Mouse (Mus musculus): ENCODE measurements at regions not wholly inside any gene's neighbourhood (a gene's known extent, or its start where the extent isn't known, plus 50 kb on each side); places are given as distances from the start of the nearest gene placed in this dataset.
"Not testable (repeated sequence)": the region's sequence is repeated elsewhere in the genome, so short reads cannot be mapped to it uniquely, and the experiment has no call there.

DNA sequence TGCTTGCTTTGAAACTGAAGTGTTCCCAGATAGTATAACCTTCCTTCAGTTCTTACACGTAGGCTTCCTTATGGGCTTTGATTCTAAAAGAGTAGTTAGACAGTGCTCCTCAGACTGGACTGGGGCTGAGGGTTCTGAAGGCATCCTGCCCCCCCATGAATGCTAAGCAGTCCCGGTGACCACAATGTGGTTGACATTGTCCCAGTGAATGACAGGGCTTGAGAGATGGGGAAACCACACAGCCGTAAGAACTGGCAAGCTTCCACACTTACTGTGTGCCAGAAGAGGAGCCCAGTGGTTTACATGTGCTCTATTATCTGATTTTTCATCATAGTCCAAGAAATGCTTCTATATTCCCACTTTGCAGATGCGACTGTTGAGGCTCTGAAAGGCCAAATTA lies 101.8 kb downstream of the Gm5426 start:
- intact Hi-C loops (cut with DNase I) = no loop called here
- no peak for DNase-seq (ENCODE audit: low spot score in 2 of 2)

DNA sequence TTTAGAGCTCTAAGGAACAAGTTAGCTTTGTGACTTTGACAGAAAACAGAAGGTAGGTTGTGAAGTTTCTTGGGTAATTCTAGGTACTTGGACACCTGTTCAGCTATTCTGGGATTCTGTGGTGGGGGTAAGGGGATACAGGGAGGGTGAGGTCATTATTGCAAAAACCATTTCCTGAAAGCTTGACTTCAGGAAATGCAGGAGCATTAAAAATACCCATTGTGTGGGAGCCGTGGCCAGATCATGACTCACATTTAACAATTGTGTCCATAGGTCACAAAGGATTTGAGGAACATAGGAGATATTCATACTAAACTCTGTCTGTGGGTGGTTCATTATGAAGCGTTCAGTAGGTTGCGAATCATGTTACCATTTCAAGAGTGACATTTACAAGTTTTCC lies 102.4 kb downstream of the Gm5426 start:
- intact Hi-C loops (cut with DNase I) = no loop called here
- DNase-seq (ENCODE audit: low spot score in 2 of 2) = no peak

DNA sequence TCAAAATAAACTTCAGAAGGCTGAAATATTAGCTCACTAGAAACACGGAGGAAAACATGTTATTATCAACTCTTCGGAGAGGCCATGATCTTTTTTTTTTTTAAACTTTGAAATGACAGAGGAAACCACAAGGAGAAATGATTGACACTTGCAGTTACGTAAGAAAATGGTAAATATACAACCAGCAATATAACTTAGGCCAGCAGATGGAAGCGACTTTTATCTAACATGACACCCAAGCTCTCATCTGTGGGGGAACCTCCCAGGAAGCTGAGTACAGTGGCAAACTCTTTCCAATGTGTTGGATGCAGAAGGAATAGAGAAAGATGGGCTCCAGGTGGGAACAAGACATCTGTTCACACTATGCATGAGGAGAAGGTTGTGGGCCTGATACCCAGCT lies 104.2 kb downstream of the Gm5426 start:
- DNase-seq (ENCODE audit: low spot score in 2 of 2) = no peak
- intact Hi-C loops (cut with DNase I) = no loop called here

DNA sequence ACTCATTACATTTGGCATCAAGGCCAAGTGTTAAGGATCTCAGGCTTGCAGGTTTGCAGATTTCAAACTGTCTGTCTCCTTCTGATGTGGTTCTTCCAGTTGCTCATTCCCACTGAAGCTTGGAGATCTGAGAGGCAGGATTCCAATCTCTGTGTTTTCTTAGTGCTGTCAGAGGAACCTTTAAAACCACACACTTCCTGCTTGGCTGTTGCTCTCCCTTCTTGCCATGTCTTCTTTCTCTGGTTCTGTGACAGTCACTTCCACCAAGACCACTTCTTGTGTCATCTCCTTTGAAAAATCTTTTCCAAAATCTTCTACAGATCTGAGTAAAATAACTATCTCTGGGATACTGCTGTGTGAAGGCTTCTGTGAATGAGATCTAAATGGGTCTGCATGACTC lies 117.3 kb downstream of the Gm5426 start:
- intact Hi-C loops (cut with DNase I) = no loop called here
- DNase-seq (ENCODE audit: low spot score in 2 of 2) = no peak

DNA sequence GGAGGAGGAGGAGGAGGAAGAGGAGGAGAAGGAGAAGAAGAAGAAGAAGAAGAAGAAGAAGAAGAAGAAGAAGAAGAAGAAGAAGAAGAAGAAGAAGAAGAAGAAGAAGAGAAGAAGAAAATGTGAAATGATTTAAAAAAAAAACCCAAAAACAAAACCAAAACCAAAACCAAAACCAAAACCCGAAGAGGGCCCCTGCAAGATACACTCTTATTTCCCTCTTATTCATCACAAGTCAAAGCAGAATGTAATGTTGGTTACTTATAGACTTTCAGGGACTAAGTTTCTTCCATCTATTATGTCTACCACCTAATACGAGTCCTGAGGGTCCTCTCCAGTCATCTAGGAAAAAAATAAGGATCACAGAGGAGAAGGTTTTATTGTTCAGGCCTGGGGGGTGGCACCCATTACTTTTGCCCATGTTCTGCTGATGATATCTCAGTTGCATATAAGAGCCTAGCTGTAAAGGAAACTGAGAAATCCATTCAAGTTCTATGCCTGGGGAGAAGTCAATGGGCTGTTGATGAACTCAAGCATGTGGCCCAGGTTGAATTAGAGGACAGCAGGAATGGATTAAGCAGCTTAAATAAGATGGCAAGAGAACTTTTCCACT lies 118.0 kb downstream of the Gm5426 start:
- no peak for DNase-seq (ENCODE audit: low spot score in 2 of 2)
- intact Hi-C loops (cut with DNase I) = no loop called here

DNA sequence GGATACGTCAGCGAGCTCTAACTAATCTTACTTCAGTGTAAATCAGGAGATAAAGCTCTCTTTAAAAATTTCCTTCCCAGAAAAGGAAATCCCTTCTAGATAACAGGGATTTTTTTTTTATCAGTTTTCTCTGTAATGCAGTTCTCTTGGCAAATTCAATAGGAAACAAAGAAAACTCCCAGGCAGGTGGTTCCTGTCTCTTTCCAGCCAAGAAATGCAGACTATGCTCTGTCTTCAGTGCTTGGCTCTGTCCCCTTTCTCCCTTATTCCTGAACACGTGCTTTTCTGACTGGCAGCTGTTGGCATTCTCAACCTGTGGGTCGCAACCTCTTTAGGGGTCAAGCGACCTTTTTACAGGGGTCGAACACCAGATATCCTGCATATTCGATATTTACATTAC lies 121.5 kb downstream of the Gm5426 start:
- no peak for DNase-seq (ENCODE audit: low spot score in 2 of 2)
- intact Hi-C loops (cut with DNase I) = no loop called here

DNA sequence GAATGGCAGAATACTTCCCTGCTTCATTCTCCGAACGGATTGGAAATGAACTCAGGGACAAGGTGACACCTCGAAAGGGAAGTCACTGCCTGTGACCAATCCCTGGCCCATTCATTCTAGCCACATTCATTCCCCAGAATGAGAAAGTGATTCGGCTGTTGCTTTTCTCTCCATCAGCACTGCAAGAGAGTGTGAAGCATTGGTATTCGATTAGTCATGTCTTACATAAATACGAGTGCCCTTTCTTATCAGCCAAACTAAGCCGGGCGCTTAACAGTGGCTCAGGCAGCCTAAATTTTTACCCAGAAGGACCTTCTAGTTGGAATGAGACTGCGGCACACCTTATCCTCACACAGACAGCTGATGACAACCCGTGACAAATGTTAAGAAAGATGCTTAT lies 122.8 kb downstream of the Gm5426 start:
- no peak for DNase-seq (ENCODE audit: low spot score in 2 of 2)
- intact Hi-C loops (cut with DNase I) = no loop called here

DNA sequence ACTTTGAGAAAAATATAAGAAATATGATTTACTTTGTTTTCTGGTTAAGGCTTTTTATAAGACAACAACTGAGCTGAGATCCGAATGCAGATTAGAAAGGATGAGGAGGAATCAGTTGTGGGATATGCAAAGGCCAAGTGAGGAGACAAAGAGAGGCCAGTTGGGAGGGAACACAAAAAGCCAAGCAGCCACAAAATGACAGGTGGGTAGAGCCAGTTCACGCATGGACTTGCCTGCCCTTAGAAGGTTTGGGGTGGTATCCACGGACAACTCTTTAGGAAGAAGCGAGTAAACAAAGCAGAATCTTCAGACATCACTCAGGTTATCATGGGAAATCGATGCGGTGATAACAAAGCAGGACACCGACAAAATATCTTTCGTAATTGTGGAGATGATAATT lies 123.2 kb downstream of the Gm5426 start:
- intact Hi-C loops (cut with DNase I) = no loop called here

DNA sequence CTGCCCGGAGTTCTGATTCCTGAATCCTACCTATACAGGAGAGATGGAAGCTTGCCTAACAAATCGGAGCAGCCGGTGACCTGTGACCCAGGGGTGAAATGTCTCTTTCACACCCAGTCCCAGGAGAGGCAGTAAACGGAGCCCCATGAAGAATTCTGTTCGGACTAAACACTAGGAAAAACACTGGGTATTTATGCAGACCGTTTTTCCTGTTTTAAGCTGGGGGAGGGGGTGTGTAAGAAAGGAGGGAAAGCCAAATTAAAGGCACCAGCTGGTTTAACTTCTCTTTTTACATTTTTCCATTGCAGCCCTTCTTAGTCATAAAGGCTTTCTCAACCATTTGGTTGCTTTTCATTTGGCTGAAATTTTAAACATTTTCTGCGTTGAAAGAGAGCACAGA lies 127.1 kb downstream of the Gm5426 start:
- DNase-seq (ENCODE audit: low spot score in 2 of 2) = no peak
- intact Hi-C loops (cut with DNase I) = no loop called here

More for the DNA sequence above, 123.2 kb downstream of the Gm5426 start:
- no peak for DNase-seq (ENCODE audit: low spot score in 2 of 2)

DNA sequence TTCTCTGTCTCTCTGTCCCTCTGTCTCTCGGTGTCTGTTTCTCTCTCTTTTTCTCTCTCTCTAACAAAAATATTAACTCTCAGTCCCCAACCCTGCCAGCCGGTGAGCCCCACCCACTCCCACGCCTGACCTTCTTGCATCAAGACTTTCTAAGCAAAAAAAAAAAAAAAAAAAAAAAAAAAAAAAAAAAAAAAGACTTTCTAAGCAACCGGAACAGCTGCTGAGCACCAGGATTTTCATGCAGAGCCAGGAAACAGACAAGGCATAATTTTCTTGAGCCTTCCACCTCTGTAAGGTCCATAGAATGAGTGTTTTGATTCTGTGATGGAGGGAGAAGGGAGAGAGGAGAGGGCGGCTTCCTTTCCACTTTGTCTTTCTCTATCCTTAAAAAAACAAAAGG lies 128.0 kb downstream of the Gm5426 start:
- no peak for DNase-seq (ENCODE audit: low spot score in 2 of 2)
- intact Hi-C loops (cut with DNase I) = no loop called here

DNA sequence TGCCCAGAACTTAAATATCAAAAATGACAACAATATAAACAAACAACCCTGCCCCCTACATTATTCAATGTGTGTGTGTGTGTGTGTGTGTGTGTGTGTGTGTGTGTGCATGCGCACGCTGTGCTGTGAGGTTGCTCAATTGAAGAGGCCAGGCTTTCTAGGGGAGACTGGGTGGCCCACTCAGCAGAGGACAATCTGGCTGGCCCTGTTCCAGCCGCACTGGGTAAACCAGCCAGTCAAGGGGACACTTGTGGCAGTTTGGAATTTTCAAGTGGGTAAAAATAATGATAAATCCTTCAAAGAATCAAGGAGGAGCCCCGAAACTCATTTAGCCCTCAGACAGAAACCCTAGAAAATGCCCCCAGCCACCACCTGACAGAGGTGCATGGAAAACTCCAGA lies 128.5 kb downstream of the Gm5426 start:
- intact Hi-C loops (cut with DNase I) = no loop called here
- no peak for DNase-seq (ENCODE audit: low spot score in 2 of 2)

DNA sequence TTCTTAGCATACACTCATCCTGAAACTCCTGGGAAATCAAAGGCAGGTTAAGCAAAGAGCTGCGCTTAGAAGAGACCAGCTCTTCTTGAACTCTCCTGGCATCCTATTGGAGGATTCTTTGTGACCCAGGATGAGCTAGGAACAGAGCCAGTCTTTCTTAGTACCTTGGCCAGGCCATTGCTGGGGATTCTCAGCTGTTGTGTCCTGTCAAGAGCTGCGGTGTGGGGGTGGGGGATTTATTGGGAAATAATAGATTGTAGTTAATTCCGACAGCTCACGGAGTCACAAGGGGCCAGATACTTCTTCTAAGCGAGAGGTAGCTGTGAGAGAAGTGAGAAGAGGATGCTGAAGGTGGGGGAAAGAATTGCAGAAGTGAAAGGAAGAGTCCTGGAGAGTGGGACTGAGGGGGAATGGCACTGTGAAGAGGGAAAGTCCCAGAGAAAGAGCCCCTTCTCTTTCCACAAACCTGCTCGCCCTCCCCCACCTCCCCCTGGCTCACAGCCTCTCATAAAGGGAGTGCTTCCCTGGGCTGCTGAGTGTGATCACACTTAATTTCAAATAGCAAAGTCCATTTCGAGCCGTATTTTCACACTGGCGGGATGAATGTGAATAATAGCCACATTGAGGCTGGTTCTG lies 129.8 kb downstream of the Gm5426 start:
- intact Hi-C loops (cut with DNase I) = no loop called here
- no peak for DNase-seq (ENCODE audit: low spot score in 2 of 2)

DNA sequence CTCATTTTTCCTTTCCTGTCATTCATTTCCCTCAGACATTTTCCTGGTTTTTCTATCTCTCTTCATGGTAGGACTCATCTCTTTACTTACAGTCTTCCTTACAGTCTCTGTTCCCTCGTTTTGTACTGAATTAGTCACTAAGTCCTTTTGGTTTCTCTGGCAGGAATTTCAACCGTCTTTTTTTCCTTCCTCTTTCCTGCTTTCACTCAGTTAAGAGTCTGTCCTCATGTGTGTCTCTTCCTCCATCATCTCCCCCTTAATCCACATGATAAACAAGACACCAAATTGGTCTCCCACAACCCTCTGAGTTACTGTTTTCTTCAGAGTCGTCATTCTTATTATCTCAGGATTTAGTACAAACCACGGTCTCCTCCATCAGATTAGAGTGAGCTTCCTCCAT lies 131.2 kb downstream of the Gm5426 start:
- intact Hi-C loops (cut with DNase I) = no loop called here
- no peak for DNase-seq (ENCODE audit: low spot score in 2 of 2)

DNA sequence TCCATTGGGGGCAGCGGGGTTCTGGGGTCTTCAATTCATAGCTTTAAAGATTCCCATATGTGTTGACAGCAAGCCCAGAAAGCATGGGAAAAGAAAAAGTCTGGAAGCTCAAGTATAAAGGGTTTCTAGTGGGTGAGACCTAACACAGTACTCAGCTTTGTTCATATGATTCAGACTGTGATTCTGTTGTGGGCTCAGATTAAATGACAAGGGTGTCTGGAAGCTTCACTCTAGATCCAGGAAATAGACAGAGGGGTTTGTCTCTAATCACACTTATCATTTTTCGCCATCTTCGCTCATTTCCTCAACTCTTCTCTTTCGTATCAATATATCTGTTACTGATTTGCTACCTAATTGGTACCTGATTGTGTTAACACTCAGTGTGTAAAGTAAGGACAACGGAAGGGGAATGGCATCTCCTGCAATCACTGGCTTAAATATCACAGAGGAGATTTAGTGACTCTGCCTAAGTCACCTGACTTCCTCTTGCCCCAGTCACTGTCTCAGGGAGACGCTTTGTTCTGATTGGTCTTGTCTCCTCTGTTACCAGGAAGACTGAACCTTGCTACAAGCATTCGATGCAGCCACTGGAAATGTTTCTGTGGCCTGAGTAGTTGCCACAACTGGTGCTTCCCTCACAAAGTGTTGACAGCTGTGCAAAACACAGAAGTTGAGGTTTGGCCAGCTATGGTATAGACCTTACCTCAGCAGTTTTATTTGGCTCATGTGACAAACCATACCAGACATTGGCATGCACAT lies 137.4 kb downstream of the Gm5426 start:
- intact Hi-C loops (cut with DNase I) = no loop called here
- DNase-seq (ENCODE audit: low spot score in 2 of 2) = no peak

DNA sequence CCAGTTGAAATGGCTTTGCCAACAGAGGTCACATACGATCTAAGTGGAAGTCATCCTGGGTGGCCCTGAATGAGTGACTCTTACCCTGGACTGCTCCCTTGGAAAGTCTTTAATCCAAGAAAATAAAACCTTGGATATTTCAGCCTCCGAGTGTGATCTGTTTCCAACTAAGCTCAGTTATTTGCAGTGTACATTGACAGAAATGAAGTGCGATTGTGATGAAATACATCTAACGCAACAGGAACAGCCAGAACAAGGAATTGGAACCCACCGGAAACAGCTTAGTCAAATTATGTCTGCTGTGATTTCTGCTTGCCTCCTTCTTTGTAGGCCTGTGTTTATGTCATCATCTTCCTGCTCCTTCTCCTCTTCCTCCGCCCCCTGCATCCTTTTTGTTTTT lies 143.7 kb downstream of the Gm5426 start:
- no peak for DNase-seq (ENCODE audit: low spot score in 2 of 2)
- intact Hi-C loops (cut with DNase I) = no loop called here

DNA sequence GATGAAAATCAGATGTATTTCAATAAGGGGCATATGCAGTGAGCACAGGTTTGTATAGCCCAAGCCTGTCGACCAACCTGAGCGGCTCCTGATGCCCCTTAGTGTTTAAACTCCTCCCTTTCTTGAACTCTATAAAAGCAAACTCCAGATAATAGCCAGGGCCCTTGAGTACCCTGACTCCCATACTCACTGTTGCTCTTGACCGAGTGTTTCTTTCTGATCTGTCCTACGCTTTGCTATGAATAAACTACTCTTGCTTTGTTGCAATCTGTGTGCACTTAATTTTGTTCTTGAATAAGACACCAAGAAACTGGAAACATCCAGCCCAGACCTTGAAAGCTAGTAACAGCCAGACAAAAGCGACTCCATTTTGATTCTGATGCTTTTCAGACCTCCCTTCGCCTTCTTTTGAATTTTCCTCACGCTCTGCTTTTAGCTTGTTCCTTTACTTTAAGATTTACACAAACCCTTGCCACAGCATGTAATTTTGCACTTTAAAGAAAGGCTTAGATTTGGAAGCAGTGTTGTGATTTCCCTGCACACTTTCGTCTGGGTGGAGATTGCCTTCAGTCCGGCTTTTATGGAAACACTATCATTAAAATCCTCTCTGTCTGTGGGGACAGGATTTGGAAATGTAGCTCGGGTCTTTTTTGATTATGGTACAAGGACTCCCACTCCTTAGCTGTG lies 149.1 kb downstream of the Gm5426 start:
- DNase-seq (ENCODE audit: low spot score in 2 of 2) = no peak
- intact Hi-C loops (cut with DNase I) = no loop called here

DNA sequence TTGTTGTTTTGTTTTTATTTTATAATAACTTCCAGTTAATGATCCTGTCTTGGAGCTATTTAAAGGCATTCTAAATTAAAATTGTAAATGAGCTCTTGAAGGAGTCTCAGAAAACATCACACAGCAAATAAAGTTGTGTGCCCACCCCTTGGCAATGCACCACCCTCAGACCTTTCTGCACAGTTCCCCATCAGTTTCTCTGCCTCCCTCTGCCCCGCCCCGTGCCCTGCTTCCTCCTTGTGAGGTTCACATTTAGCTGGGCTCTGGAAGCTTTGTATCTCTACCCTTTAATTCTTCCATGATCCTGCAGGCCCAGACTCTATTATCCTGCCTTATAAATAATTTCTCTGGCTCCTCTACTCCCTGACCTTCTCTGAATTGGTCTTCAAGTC lies 149.7 kb downstream of the Gm5426 start:
- intact Hi-C loops (cut with DNase I) = no loop called here
- DNase-seq (ENCODE audit: low spot score in 2 of 2) = no peak

DNA sequence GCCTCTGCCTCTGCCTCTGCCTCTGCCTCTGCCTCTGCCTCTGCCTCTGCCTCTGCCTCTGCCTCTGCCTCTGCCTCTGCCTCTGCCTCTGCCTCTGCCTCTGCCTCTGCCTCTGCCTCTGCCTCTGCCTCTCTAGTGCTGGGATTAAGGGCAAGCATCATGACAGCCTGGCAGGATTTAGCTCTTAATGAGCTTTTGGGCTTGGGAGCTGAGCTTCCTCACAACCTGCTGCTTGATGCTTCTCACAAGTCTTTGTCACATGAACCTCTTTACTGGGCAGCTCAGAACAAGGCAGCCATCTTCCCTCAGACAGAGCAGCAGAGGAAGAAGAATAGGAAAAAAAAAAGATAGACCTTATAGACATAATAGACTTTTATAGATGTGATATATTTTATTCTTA lies 152.6 kb downstream of the Gm5426 start:
- DNase-seq (ENCODE audit: low spot score in 2 of 2); intact Hi-C loops (cut with DNase I): not testable (repeated sequence)

DNA sequence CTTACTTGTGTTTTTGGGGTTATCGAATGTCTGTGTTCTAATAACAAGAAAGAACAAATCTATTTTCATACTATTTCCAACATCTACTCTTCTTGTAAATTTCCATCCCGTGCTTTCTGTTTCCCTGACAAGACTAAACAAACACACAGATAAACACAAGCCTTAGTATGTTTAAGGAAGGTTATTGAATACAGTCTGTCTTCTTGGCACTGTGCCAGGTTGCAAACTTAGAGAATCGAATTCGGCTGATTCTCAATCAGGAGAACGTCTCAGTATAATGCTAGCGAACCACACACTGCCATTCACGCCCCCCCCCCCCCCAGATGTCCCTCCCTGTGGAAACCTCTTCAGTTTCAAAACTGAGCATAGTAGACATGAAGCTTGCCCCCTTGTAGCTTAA lies 157.2 kb downstream of the Gm5426 start:
- intact Hi-C loops (cut with DNase I) = no loop called here
- DNase-seq (ENCODE audit: low spot score in 2 of 2) = no peak

DNA sequence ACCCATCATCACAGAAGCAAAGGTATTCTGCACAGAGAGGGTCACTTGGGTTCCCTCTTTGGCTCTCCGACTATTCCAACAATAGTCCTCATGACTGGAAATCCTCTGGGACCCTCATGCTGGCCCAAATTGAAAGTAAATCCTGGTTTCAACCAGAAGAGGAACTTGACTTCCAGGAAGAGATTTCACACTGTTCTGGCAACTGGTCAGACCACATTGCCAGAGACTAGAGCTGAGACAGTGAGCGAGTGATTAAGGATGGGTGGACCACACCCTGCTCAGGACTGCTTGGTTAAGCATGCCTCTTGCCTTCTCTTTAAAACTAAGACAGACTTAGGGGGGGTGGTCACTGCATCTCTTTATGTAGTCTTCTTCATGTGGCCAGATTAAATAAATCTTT lies 158.3 kb downstream of the Gm5426 start:
- DNase-seq (ENCODE audit: low spot score in 2 of 2) = no peak
- intact Hi-C loops (cut with DNase I) = no loop called here

DNA sequence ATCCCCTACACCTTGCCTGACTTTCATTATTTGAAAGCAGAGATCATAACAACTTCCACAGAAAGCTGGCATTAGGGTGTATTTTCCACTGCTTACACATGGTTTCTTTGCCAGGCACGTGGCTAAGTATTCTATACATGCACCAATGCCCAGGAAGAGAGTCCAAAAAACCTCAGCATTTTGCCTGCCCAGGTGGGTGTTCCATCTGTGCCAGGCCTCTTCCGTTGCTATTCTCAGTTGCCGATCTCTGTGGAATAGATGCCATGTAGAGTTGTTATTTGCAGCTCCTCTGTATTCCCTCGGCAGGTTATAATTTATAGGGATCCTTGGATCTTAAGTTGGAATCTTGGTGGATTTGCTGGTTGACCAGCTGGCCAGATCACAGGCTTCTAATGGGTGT lies 161.3 kb downstream of the Gm5426 start:
- intact Hi-C loops (cut with DNase I) = no loop called here
- DNase-seq (ENCODE audit: low spot score in 2 of 2) = peak; percentile 17 to 18
